Mouse (Mus musculus): ENCODE results near the gene Spsb2.

DNA sequence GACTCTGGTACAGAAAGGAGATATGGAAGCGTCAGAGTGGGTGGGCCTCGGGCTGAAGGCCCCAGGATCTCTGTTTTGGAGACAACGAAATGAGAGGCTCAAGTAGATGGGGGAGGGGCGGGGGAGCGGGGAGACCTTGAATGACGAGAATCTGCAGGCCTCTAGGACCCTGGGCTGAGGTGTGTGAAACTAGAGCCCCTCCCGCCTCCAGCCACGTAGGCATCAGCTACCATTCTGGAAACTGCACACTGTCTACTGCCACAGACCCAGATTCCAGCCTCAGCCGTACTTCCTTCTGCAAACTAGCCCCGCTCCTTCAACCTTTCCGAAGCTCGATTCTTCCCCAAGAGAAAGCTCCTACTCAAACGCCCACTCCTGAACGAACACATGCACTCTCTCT is 47.9 kb downstream of the Spsb2 start:
- TF ChIP-seq CTCF (IDR thresholded peaks at IDR 0.05; ENCODE audit: control insufficient read depth, insufficient read depth, low read length) (no peak), POLR2A (IDR thresholded peaks at IDR 0.05; ENCODE audit: borderline replicate concordance, control insufficient read depth, low read depth, low read length) (no peak)
